Mouse (Mus musculus) midbrain, postnatal 0 days (tissue): ENCODE results near the gene Gapvd1. TPM values are rescaled to one million over a fixed set of nuclear protein-coding genes. Genes with fewer than 3 reads are reported as not detected.
"Not testable (repeated sequence)": the region's sequence is repeated elsewhere in the genome, so short reads cannot be mapped to it uniquely, and the experiment has no call there.

Experiments
- ATAC-seq: fragments of 200-750 bp; cut with Nextera tagmentation; 2 replicates; pipeline ENCODE4 v1.8.0; 2017; ENCODE audit warnings: moderate number of reproducible peaks, mild to moderate bottlenecking, moderate TSS enrichment, moderate library complexity; ENCODE audit not compliant: low FRiP score
- DNase-seq: peaks from one replicate; pipeline ENCODE4 v3.0.0-alpha.2; 2015; ENCODE audit warnings: low spot score
- H3K27ac ChIP-seq: fragments of 300-500 bp; sonication (generic); 2 replicates; pipeline ENCODE4 v1.5.1; 2014; ENCODE audit warnings: low read depth, mild to moderate bottlenecking, low read length, mixed read lengths
- H3K27me3 ChIP-seq: fragments of 300-500 bp; sonication (generic); 2 replicates; pipeline ENCODE4 v1.6.1; 2014; ENCODE audit warnings: low read length, control low read depth, mixed read lengths; ENCODE audit not compliant: insufficient read depth
- H3K36me3 ChIP-seq: fragments of 300-500 bp; sonication (generic); 2 replicates; pipeline ENCODE4 v1.6.1; 2014; ENCODE audit warnings: low read length, control low read depth, mixed read lengths; ENCODE audit not compliant: insufficient read depth
- H3K4me1 ChIP-seq: fragments of 300-500 bp; sonication (generic); 2 replicates; pipeline ENCODE4 v1.6.1; 2014; ENCODE audit warnings: mild to moderate bottlenecking, control low read depth, antibody characterized with exemption, low read length, mixed read lengths; ENCODE audit not compliant: insufficient read depth
- H3K4me2 ChIP-seq: fragments of 300-500 bp; sonication (generic); 2 replicates; pipeline ENCODE4 v1.6.1; 2014; ENCODE audit warnings: low read depth, mild to moderate bottlenecking, low read length, mixed read lengths; ENCODE audit not compliant: poor library complexity, severe bottlenecking
- H3K4me3 ChIP-seq: fragments of 300-500 bp; sonication (generic); 2 replicates; pipeline ENCODE4 v1.5.1; 2014; ENCODE audit warnings: low read depth, mild to moderate bottlenecking, low read length, moderate library complexity
- H3K9ac ChIP-seq: fragments of 300-500 bp; sonication (generic); replicated peaks from 2 replicates; pipeline ENCODE4 v1.6.1; 2014; ENCODE audit warnings: mild to moderate bottlenecking, low read length, moderate library complexity, mixed read lengths; ENCODE audit not compliant: poor library complexity, severe bottlenecking
- H3K9me3 ChIP-seq: fragments of 300-500 bp; sonication (generic); 2 replicates; pipeline ENCODE4 v1.6.1; 2016; ENCODE audit warnings: low read length, control low read depth
- CTCF ChIP-seq: IDR thresholded peaks from 2 replicates; pipeline ENCODE4 v1.5.1; 2016; ENCODE audit warnings: antibody characterized with exemption, mild to moderate bottlenecking
- WGBS: fragments of 180-500 bp; shearing (Covaris S2); extraction: QIAGEN DNeasy Blood & Tissue Kit; methylation state at CpG from one replicate; pipeline ENCODE4 v1.1.7; 2014; 5-methylcytosine and 5-hydroxymethylcytosine counted together
- polyA plus RNA-seq: library from polyadenylated mRNA; unstranded; fragments of >200 nt; fragmentation: Nextera tagmentation; extraction: Ambion mirVana; gene quantifications from 2 replicates; pipeline ENCODE4 v1.2.1, GENCODE M21; 2015
- total RNA-seq: library from RNA; depleted of rRNA; stranded (reverse); fragments of >200 nt; gene quantifications from 2 replicates; pipeline ENCODE4 v1.2.3, GENCODE M21; 2014; rRNA removed

Gene Gapvd1
- total RNA-seq (89.2 and 107 TPM in 2 replicates), polyA plus RNA-seq (74.4 and 87.9 TPM in 2 replicates)

DNA sequence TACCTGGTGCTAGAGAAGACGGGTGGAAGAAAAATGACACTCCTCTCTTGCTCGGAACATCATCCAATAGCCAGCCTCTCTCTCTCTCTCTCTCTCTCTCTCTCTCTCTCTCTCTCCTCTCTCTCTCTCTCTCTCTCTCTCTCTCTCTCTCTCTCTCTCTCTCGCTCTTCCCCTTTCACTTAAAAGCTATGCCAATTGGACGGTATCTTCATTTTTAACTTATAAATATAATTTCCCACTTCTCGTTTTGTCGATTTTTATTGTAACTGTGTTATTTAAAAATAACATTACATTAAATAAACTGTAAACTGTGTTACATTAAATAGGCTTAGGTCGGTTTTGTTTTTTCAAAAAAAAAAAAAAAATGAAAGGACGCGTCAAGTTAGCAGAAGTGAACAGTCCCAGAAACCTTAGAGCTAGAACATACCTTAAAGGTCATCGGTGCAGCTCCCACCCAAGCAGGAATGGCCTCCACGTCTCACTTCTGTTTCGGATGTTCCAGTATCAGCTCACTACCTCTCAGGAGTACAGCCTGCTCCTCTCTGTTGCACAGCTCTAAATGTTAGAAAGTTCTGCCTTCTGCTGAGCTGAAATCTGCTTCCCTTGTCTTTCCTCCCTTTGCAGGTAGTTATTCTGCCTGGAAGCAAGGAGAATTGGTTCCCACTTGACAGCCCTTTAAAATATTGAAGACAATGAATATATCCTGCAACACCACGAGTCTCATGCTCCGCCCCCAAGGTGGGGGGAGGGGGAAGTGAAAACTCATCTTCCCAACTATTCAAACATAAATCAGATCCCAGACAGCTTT, at the start of gene Gapvd1:
TSS of gene Gapvd1 (minus strand) at position 682 of the 808 bp plus-strand sequence.
- peak; percentile 21 for DNase-seq
- under 1% methylated on average over 14 of the region's 14 CpGs for WGBS
- Histone ChIP-seq H3K4me1 (peaks cover 4% of the 10 kb centered on the region; the same call in 1 of the 2 replicates), H3K27ac (peak within 1 kb of the TSS; percentile 94), H3K9ac (peak within 1 kb of the TSS; percentile 98), H3K9me3 (no peaks in the 10 kb centered on the region), H3K36me3 (no peaks in the 10 kb centered on the region), H3K27me3 (no peaks in the 10 kb centered on the region), H3K4me3 (peak within 1 kb of the TSS; percentile 94), H3K4me2 (peak within 1 kb of the TSS; percentile 49)
- ATAC-seq = no peak
- TF ChIP-seq CTCF = no peak

DNA sequence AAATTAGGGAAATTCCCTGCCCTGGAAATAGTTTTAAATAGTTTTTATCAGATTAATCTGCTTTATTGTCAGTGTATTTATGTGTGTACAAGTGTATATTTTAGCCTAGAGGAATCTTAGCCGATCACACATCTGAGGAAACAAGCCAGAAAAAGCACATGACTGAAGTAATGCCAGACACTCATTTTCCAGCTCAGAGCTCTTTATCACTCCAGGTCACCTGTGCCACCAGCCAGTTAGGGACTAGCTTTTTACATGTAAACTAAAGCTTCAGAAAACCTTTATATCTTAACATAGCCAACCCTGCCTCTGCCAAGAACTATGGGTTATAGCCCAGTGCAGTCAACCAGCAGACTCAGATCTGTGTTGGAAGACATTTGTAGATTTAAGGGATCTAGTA, 49.8 kb upstream of the Gapvd1 start:
- Histone ChIP-seq H3K27me3 (no peaks in the 10 kb centered on the region), H3K9me3 (no peaks in the 10 kb centered on the region), H3K36me3 (peaks cover 8% of the 10 kb centered on the region; the same call in 1 of the 2 replicates), H3K4me2 (no peak overlapping the region), H3K4me1 (peaks cover 5% of the 10 kb centered on the region; the same call in 1 of the 2 replicates), H3K9ac (no peak overlapping the region), H3K4me3 (no peak overlapping the region), H3K27ac (no peak overlapping the region)
- WGBS = 69% methylated on average over 1 of the region's 1 CpGs
- ATAC-seq = no peak
- TF ChIP-seq CTCF = no peak
- DNase-seq = no peak

DNA sequence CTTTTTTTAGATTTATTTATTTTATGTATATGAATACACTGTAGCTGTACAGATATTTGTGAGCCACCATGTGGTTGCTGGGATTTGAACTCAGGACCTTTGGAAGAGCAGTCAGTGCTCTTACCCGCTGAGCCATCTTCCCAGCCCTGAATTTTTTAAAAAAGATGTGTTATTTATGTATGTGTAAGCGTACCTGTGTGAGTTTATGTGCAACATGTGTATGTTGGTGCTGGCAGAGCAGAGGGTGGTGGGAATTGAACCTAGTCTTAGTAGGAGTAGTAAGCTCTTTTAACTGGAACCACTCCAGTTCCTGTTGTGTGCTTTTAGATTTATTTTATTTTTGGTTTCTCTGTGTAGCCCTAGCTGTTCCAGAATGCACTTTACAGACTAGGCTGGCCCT, 49.1 kb upstream of the Gapvd1 start:
- Histone ChIP-seq H3K9ac (no peak overlapping the region), H3K4me3 (no peak overlapping the region), H3K9me3 (no peaks in the 10 kb centered on the region), H3K4me2 (no peak overlapping the region), H3K36me3 (peaks cover 8% of the 10 kb centered on the region; the same call in 1 of the 2 replicates), H3K4me1 (peaks cover 5% of the 10 kb centered on the region), H3K27me3 (no peaks in the 10 kb centered on the region), H3K27ac (no peak overlapping the region)
- DNase-seq (no peak), ATAC-seq (no peak)
- no peak for TF ChIP-seq CTCF
- 97% methylated on average over 2 of the region's 2 CpGs for WGBS

DNA sequence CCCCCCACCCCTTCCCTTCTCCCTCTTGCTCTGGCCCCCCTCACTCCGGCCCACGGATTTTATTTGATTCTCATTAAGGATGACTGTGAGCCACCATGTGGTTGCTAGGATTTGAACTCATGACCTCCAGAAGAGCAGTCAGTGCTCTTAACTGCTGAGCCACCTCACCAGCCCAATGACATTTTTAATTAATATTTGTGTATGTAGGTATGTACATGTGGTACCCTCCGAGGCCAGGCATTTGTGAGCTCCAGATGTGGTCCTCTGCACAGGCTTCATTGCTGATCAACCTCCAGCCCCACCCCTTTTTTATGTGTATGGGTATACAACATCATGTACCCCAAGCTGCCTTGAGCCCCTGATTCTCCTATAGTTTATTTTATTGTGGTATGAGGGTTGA, 48.7 kb upstream of the Gapvd1 start:
- Histone ChIP-seq H3K36me3 (peaks cover 8% of the 10 kb centered on the region; the same call in 1 of the 2 replicates), H3K4me1 (peaks cover 5% of the 10 kb centered on the region), H3K9me3 (no peaks in the 10 kb centered on the region), H3K27ac (no peak overlapping the region), H3K4me2 (peak overlapping the region; percentile 59), H3K9ac (0 out of 2 replicates have a peak overlapping the region, but pooled peaks have one; percentile 8), H3K27me3 (no peaks in the 10 kb centered on the region), H3K4me3 (no peak overlapping the region)
- no peak for TF ChIP-seq CTCF
- ATAC-seq = no peak
- DNase-seq = no peak
- WGBS = 72% methylated on average over 3 of the region's 3 CpGs

DNA sequence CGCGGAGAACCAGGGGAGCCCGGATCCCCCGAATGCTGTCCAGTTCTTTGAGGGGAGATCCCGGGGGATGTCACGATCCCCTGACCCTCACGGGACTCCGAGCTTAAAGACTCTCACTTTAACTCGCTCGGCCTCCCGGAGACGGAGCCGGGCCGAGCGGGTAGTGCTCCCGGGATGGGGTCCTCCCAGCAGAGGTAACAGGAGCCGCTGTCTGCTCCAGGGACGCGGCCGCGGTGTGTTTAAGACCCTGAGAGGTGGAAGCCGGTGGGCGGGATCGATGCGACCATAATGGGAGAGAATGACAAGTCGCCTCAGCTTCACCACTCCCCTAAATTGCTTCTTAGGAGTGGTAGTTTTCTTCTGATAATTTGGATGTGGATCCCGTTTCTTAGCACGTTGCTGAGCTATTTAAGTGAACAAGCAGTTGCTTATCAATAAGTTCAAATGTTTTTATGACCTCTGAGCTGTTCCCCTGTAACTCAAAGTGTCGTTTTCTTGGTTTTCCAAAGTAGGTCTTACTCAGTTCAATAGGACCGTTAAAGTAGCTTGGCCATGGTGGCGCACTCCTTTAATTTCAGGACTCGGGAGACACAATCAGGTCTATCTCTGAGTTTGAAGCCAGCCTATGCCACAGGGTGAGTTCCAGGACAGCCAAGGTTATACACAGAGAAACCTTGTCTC, 47.7 kb upstream of the Gapvd1 start:
- WGBS = under 1% methylated on average over 20 of the region's 32 CpGs
- Histone ChIP-seq H3K9ac (peak overlapping the region; percentile 70), H3K27ac (peak overlapping the region; percentile 90), H3K4me2 (peak overlapping the region; percentile 59), H3K4me3 (peak overlapping the region; percentile 61)
- not testable (repeated sequence) for H3K9me3 ChIP-seq, H3K4me1 ChIP-seq, H3K27me3 ChIP-seq, H3K36me3 ChIP-seq
- DNase-seq (peak; percentile 14), ATAC-seq (peak; percentile 67)
- TF ChIP-seq CTCF = peak; percentile 13
